Mouse (Mus musculus) kidney, adult 2 months (tissue): ENCODE results near the gene Rpl36.

Source experiments
- CTCF ChIP-seq: fragments of 200-500 bp; conservative IDR thresholded peaks from 2 replicates; pipeline ENCODE4 v1.5.1; 2011; ENCODE audit warnings: low read depth, mild to moderate bottlenecking, control low read depth, low read length, moderate library complexity, mixed read lengths; ENCODE audit not compliant: insufficient read depth, insufficient read length
- POLR2A ChIP-seq: fragments of 200-500 bp; IDR thresholded peaks from one replicate; pipeline ENCODE4 v1.6.1; 2011; ENCODE audit warnings: low read depth, low read length, control low read depth

- TF ChIP-seq CTCF (no peak), POLR2A (no peak)
Measured at GRCm38 (mm10) chr17:56625495-56625894, 12.3 kb downstream of the Rpl36 start.
